Mouse (Mus musculus): ENCODE measurements at regions not wholly inside any gene's neighbourhood (a gene's known extent, or its start where the extent isn't known, plus 50 kb on each side); places are given as distances from the start of the nearest gene placed in this dataset.
A peak's percentile ranks its signal among the peaks of the same experiment; 100 is the strongest.

- no peak for ATAC-seq (ENCODE audit: insufficient read depth)
- Histone ChIP-seq H3K9ac (replicated peaks) (no peak overlapping the region), H3K4me1 (replicated peaks; ENCODE audit: control insufficient read depth in 2 of 2, insufficient read depth in 2 of 2, low read length in 1 of 2) (no peaks in the 10 kb centered on the region)
These were observed 80.5 kb upstream of the Vrk1 start for GRCm38 (mm10) chr12:105929456-105929921.

DNA sequence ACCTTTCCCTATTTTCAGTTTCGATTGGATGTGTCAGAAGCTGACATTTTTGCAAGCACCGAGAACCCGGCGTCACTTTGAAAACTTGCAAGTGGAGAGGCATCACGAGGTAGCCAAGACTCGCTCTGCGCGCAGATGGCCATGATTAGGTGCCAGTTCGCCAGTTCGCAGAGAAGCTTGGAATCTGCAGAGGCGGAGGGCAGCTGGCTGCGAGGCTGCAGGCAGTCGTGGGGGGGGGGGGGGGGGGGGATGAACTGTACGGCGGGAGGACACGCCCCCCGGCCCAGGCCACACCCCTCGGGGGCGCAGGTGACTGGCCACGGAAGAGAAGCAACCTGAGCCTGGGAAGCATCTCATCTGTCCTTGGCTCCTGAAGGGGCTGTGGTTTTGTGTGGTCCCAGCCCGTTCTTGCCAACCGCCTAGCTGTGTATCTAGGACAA is 74.6 kb upstream of the Vrk1 start:
- 0 out of 2 replicates have a peak overlapping the region, but pooled peaks have one; percentile 28 for H3K4me2 ChIP-seq (ENCODE audit: low read depth)
- no peaks in the 10 kb centered on the region for H3K9me3 ChIP-seq (ENCODE audit: control insufficient read depth, low read length)
- H3K36me3 ChIP-seq (replicated peaks; ENCODE audit: control insufficient read depth, insufficient read depth, low read depth) = no peaks in the 10 kb centered on the region
- no peak overlapping the region for H3K27ac ChIP-seq
- DNase-seq (ENCODE audit: low read depth in 3 of 3, low spot score in 3 of 3) = no peak
- H3K4me3 ChIP-seq (ENCODE audit: insufficient read depth in 1 of 2, low read depth in 2 of 2, low read length in 2 of 2) = no peak overlapping the region
- TF ChIP-seq EP300 (IDR thresholded peaks at IDR 0.05; ENCODE audit: low read depth) (no peak), CTCF (IDR thresholded peaks at IDR 0.05; ENCODE audit: low read depth) (no peak)
- no peaks in the 10 kb centered on the region for H3K27me3 ChIP-seq (ENCODE audit: control insufficient read depth, insufficient read depth, low read length)
- no peaks in the 10 kb centered on the region for H3K4me1 ChIP-seq (replicated peaks; ENCODE audit: control insufficient read depth in 2 of 2, insufficient read depth in 2 of 2, low read length in 1 of 2)
- ATAC-seq (ENCODE audit: insufficient read depth) = no peak
- H3K9ac ChIP-seq (replicated peaks) = no peak overlapping the region
- 7% methylated on average over 22 of the region's 22 CpGs for WGBS (ENCODE audit: insufficient replicate concordance)

More at GRCm38 (mm10) chr12:105929456-105929921, 80.5 kb upstream of the Vrk1 start:
- TF ChIP-seq EP300 (IDR thresholded peaks at IDR 0.05; ENCODE audit: low read depth) (no peak), CTCF (IDR thresholded peaks at IDR 0.05; ENCODE audit: low read depth) (no peak)
- Histone ChIP-seq H3K4me2 (ENCODE audit: low read depth) (no peak overlapping the region), H3K4me3 (ENCODE audit: insufficient read depth in 1 of 2, low read depth in 2 of 2, low read length in 2 of 2) (no peak overlapping the region), H3K9me3 (ENCODE audit: control insufficient read depth, low read length) (no peaks in the 10 kb centered on the region), H3K27me3 (ENCODE audit: control insufficient read depth, insufficient read depth, low read length) (no peaks in the 10 kb centered on the region), H3K36me3 (replicated peaks; ENCODE audit: control insufficient read depth, insufficient read depth, low read depth) (no peaks in the 10 kb centered on the region), H3K27ac (no peak overlapping the region)
- 50% methylated on average over 12 of the region's 12 CpGs for WGBS (ENCODE audit: insufficient replicate concordance)
- no peak for DNase-seq (ENCODE audit: low read depth in 3 of 3, low spot score in 3 of 3)

DNA sequence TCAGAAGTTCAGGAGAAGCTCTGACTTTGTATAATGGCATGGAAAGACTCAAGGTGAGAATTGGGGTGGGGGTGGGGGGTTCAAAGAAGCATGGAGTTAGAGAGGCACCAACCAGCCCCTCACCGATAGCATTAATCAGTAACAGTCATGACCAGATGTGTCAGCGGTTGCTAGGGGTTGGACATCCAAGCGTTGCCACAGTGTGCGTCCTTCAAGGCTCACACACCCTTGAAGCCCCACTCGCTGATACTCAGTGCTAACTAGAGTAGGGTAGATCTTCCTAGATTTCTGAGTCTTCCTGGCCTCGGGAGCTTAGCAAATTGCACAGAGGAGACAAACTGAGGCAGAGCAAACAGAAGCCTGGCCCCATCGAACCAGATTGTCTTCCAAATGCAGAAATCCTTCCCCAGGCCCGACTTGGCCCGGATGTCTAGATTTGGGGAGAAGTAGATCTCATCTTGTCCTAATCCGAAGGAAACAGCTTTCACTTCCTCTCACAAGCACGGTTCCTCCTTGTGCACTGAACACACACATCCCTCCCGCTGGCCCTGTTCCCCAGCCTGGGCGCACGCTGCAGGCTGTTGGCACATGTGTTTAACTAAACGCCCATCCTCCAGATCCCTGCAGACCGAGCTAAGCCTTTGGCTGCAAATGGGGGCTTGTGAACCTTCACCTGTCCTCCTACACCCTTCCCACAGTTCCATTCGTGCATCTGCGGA is 73.1 kb upstream of the Vrk1 start:
- no peaks in the 10 kb centered on the region for H3K9me3 ChIP-seq (ENCODE audit: control insufficient read depth, low read length)
- 31% methylated on average over 18 of the region's 18 CpGs for WGBS (ENCODE audit: insufficient replicate concordance)
- H3K27ac ChIP-seq = no peak overlapping the region
- no peak for DNase-seq (ENCODE audit: low read depth in 3 of 3, low spot score in 3 of 3)
- H3K4me1 ChIP-seq (replicated peaks; ENCODE audit: control insufficient read depth in 2 of 2, insufficient read depth in 2 of 2, low read length in 1 of 2) = no peaks in the 10 kb centered on the region; a peak in 1 of 4 replicates
- no peaks in the 10 kb centered on the region for H3K27me3 ChIP-seq (ENCODE audit: control insufficient read depth, insufficient read depth, low read length)
- no peak overlapping the region for H3K9ac ChIP-seq (replicated peaks)
- no peak for ATAC-seq (ENCODE audit: insufficient read depth)
- H3K4me3 ChIP-seq (ENCODE audit: insufficient read depth in 1 of 2, low read depth in 2 of 2, low read length in 2 of 2) = no peak overlapping the region
- H3K4me2 ChIP-seq (ENCODE audit: low read depth) = no peak overlapping the region
- no peaks in the 10 kb centered on the region for H3K36me3 ChIP-seq (replicated peaks; ENCODE audit: control insufficient read depth, insufficient read depth, low read depth)
- TF ChIP-seq EP300 (IDR thresholded peaks at IDR 0.05; ENCODE audit: low read depth) (no peak), CTCF (IDR thresholded peaks at IDR 0.05; ENCODE audit: low read depth) (no peak)

- TF ChIP-seq CTCF (IDR thresholded peaks at IDR 0.05; ENCODE audit: low read depth) (no peak), EP300 (IDR thresholded peaks at IDR 0.05; ENCODE audit: low read depth) (peak; percentile 62)
- Histone ChIP-seq H3K27me3 (ENCODE audit: control insufficient read depth, insufficient read depth, low read length) (no peaks in the 10 kb centered on the region), H3K4me3 (ENCODE audit: insufficient read depth in 1 of 2, low read depth in 2 of 2, low read length in 2 of 2) (peak overlapping the region; percentile 2 to 8; a peak in 2 of 4 replicates), H3K36me3 (replicated peaks; ENCODE audit: control insufficient read depth, insufficient read depth, low read depth) (no peaks in the 10 kb centered on the region), H3K4me1 (replicated peaks; ENCODE audit: control insufficient read depth in 2 of 2, insufficient read depth in 2 of 2, low read length in 1 of 2) (peaks cover 2 to 15% of the 10 kb centered on the region in 2 experiments; a peak in 3 of 4 replicates), H3K9ac (replicated peaks) (peak overlapping the region; percentile 35; the same call in 1 of the 2 replicates), H3K27ac (peak overlapping the region; percentile 47), H3K4me2 (ENCODE audit: low read depth) (peak overlapping the region; percentile 44), H3K9me3 (ENCODE audit: control insufficient read depth, low read length) (no peaks in the 10 kb centered on the region)
- DNase-seq (ENCODE audit: low read depth in 3 of 3, low spot score in 3 of 3) = no peak
- peak; percentile 67 for ATAC-seq (ENCODE audit: insufficient read depth)
- WGBS (ENCODE audit: insufficient replicate concordance) = 46% methylated on average over 20 of the region's 20 CpGs
These were observed 67.6 kb upstream of the Vrk1 start for GRCm38 (mm10) chr12:105942136-105943076.

Measured in liver, embryonic 14.5 days (tissue).